In genomic region chr11:5902390-5902789, GRCm38 (mm10) we compare ENCODE assay signal across 9 mouse cellular contexts. TPM values are rescaled to one million over a fixed set of nuclear protein-coding genes. Genes with fewer than 3 reads are reported as not detected.
DNase-seq lines count a peak whose midpoint lies in the region; ATAC-seq and TF ChIP-seq lines count a peak whose summit lies in the region.
"Had no signal": no experiment of that assay in that cellular context is flagged by ENCODE, and none has a peak within 500 bp of the region (broad histone marks: within the 10 kb centered on the region; RNA-seq: fewer than 3 reads in every experiment).

No protein-coding gene starts in this region.

- peak overlapping the region; percentile 67 for H3K4me2 ChIP-seq in heart, embryonic 14.5 days (ENCODE audit: low read length)
- H3K4me2 ChIP-seq in hindbrain, embryonic 11.5 days (replicated peaks; ENCODE audit: low read depth, low read length): peak overlapping the region; percentile 61
- peak overlapping the region; percentile 73 for H3K4me2 ChIP-seq in midbrain, embryonic 11.5 days

- peak overlapping the region in 1 of 2 experiments; percentile 38; a peak in 2 of 4 replicates for H3K4me3 ChIP-seq in heart, embryonic 14.5 days (ENCODE audit: control insufficient read depth in 1 of 2, insufficient read depth in 1 of 2, low read depth in 1 of 2, low read length in 2 of 2)
- H3K4me3 ChIP-seq in bone marrow macrophage, adult 2 months (ENCODE audit: insufficient read depth, low read length): peak overlapping the region; percentile 37; the same call in 1 of the 2 replicates
- peak overlapping the region; percentile 34 for H3K4me3 ChIP-seq in hindbrain, embryonic 11.5 days (ENCODE audit: low read depth, low read length)
- peak overlapping the region; percentile 34 for H3K4me3 ChIP-seq in midbrain, embryonic 11.5 days (ENCODE audit: low read depth, low read length)

- peak overlapping the region; percentile 73 for H3K9ac ChIP-seq in heart, embryonic 14.5 days (ENCODE audit: low read length)
- peak overlapping the region; percentile 67 for H3K9ac ChIP-seq in hindbrain, embryonic 11.5 days (ENCODE audit: low read depth, low read length)
- H3K9ac ChIP-seq in midbrain, embryonic 11.5 days (ENCODE audit: low read length): peak overlapping the region; percentile 68

- no peak for TF ChIP-seq CTCF in bone marrow macrophage, adult 2 months (IDR thresholded peaks at IDR 0.05; ENCODE audit: low read depth, low read length)

- 0 out of 4 replicates have a peak overlapping the region, but pooled peaks of 1 of the 2 experiments have one; percentile 28 for H3K27ac ChIP-seq in heart, embryonic 14.5 days (replicated peaks in 1 of 2; ENCODE audit: control insufficient read depth in 1 of 2, insufficient read depth in 1 of 2, low read depth in 2 of 2, low read length in 2 of 2)
- H3K27ac ChIP-seq in bone marrow macrophage, adult 2 months (ENCODE audit: insufficient read depth, low read depth, low read length): no peak overlapping the region
- peak overlapping the region; percentile 74 for H3K27ac ChIP-seq in hindbrain, embryonic 11.5 days (ENCODE audit: low read depth, low read length)
- H3K27ac ChIP-seq in midbrain, embryonic 11.5 days (ENCODE audit: low read depth, low read length): no peak overlapping the region; the same call in 1 of the 2 replicates

- H3K36me3 ChIP-seq in heart, embryonic 14.5 days (ENCODE audit: control insufficient read depth, insufficient read depth, low read length): no peaks in the 10 kb centered on the region
- no peaks in the 10 kb centered on the region for H3K36me3 ChIP-seq in hindbrain, embryonic 11.5 days (ENCODE audit: control insufficient read depth, insufficient read depth, low read length)
- no peaks in the 10 kb centered on the region for H3K36me3 ChIP-seq in midbrain, embryonic 11.5 days (ENCODE audit: control insufficient read depth, insufficient read depth, low read length)

- no peak for DNase-seq in heart, postnatal 14 days
- peak; percentile 65 for DNase-seq in hindbrain, embryonic 11.5 days (ENCODE audit: low spot score)
- no peak for DNase-seq in midbrain, embryonic 11.5 days (ENCODE audit: low spot score, missing footprints)
- no peak for DNase-seq in cerebellum, postnatal 36 days
- DNase-seq in layer of hippocampus, adult 9-10 months (ENCODE audit: low spot score): no peak
- DNase-seq in layer of hippocampus, postnatal 14 days (ENCODE audit: low spot score in 2 of 2): no peak

- no peak for ATAC-seq in heart, embryonic 14.5 days (ENCODE audit: insufficient number of reproducible peaks, insufficient read depth, low FRiP score, low read depth)
- ATAC-seq in hindbrain, embryonic 11.5 days (ENCODE audit: low FRiP score): peak; percentile 55
- ATAC-seq in midbrain, embryonic 11.5 days (ENCODE audit: low FRiP score): peak; percentile 47

- whole genome bisulfite sequencing in heart, embryonic 14.5 days: 23% methylated on average over 6 of the region's 6 CpGs
- WGBS in hindbrain, embryonic 11.5 days: 4% methylated on average over 6 of the region's 6 CpGs
- WGBS in midbrain, embryonic 11.5 days: 2% methylated on average over 6 of the region's 6 CpGs

- H3K27me3 ChIP-seq in heart, embryonic 14.5 days (ENCODE audit: control insufficient read depth, insufficient read depth, low read length): peaks cover 10% of the 10 kb centered on the region; the same call in 1 of the 2 replicates
- H3K27me3 ChIP-seq in hindbrain, embryonic 11.5 days (ENCODE audit: control insufficient read depth, insufficient read depth, low read length): no peaks in the 10 kb centered on the region
- no peaks in the 10 kb centered on the region for H3K27me3 ChIP-seq in midbrain, embryonic 11.5 days (ENCODE audit: control insufficient read depth, insufficient read depth, low read length)

- H3K9me3 ChIP-seq in heart, embryonic 14.5 days (ENCODE audit: control insufficient read depth, low read length): no peaks in the 10 kb centered on the region
- H3K9me3 ChIP-seq in hindbrain, embryonic 11.5 days (ENCODE audit: control insufficient read depth, low read length): no peaks in the 10 kb centered on the region
- no peaks in the 10 kb centered on the region for H3K9me3 ChIP-seq in midbrain, embryonic 11.5 days (ENCODE audit: control insufficient read depth, low read length)

- intact Hi-C loops in heart, postnatal 14 days (cut with DNase I): no loop called here

- H3K4me1 ChIP-seq in heart, embryonic 14.5 days (ENCODE audit: control insufficient read depth in 2 of 2, insufficient read depth in 2 of 2, low read length in 2 of 2): peaks cover 26 to 27% of the 10 kb centered on the region in 2 experiments
- no peaks in the 10 kb centered on the region for H3K4me1 ChIP-seq in bone marrow macrophage, adult 2 months (ENCODE audit: control insufficient read depth, insufficient read depth, low read length)
- H3K4me1 ChIP-seq in hindbrain, embryonic 11.5 days (replicated peaks; ENCODE audit: control insufficient read depth, insufficient read depth, low read length): peaks cover 8% of the 10 kb centered on the region
- peaks cover 21% of the 10 kb centered on the region for H3K4me1 ChIP-seq in midbrain, embryonic 11.5 days (ENCODE audit: control insufficient read depth, insufficient read depth, low read length)

- no peak for TF ChIP-seq POLR2A in bone marrow macrophage, adult 2 months (IDR thresholded peaks at IDR 0.05; ENCODE audit: borderline replicate concordance, low read depth, low read length)

RNA-seq across cellular contexts. Expression of gene Myl7, which starts 3.8 kb away (rescaled TPM):
- 5,314 and 7,420 TPM in 2 replicates for polyA plus RNA-seq in heart, embryonic 14.5 days (2014; fragmentation: Nextera tagmentation; extraction: Ambion mirVana)
- total RNA-seq in heart, postnatal 14 days (2021): 100 to 1,000 TPM; 304 to 849 TPM
- polyA plus RNA-seq in bone marrow macrophage, adult 2 months (2012; ENCODE audit: insufficient read depth, insufficient read length, missing spikeins): not detected in 2 replicates
- polyA plus RNA-seq in hindbrain, embryonic 11.5 days (2014; fragmentation: Nextera tagmentation; extraction: Ambion mirVana): 0.31 and 2.4 TPM in 2 replicates
- polyA plus RNA-seq in midbrain, embryonic 11.5 days (2014; fragmentation: Nextera tagmentation; extraction: Ambion mirVana): 0.59 and 0.92 TPM in 2 replicates
- total RNA-seq in layer of hippocampus, postnatal 14 days (2021): not detected
- total RNA-seq: adrenal gland, adult 2 months had no signal

RNA-seq across cellular contexts. Expression of gene Pold2, which starts 24.3 kb away (rescaled TPM):
- polyA plus RNA-seq in heart, embryonic 14.5 days (2014; fragmentation: Nextera tagmentation; extraction: Ambion mirVana): 77.0 and 86.2 TPM in 2 replicates
- 10 to 100 TPM; 31.0 to 33.0 TPM for total RNA-seq in heart, postnatal 14 days (2021)
- 13.5 and 13.8 TPM in 2 replicates for polyA plus RNA-seq in bone marrow macrophage, adult 2 months (2012; ENCODE audit: insufficient read depth, insufficient read length, missing spikeins)
- 78.4 and 86.3 TPM in 2 replicates for polyA plus RNA-seq in hindbrain, embryonic 11.5 days (2014; fragmentation: Nextera tagmentation; extraction: Ambion mirVana)
- polyA plus RNA-seq in midbrain, embryonic 11.5 days (2014; fragmentation: Nextera tagmentation; extraction: Ambion mirVana): 83.8 and 97.4 TPM in 2 replicates
- total RNA-seq in layer of hippocampus, postnatal 14 days (2021): 10 to 100 TPM; 24.8 to 26.7 TPM

RNA-seq across cellular contexts. Expression of gene Aebp1, which starts 40.6 kb away (rescaled TPM):
- 25.0 and 32.8 TPM in 2 replicates for polyA plus RNA-seq in heart, embryonic 14.5 days (2014; fragmentation: Nextera tagmentation; extraction: Ambion mirVana)
- 10 to 100 TPM; 27.1 to 32.5 TPM for total RNA-seq in heart, postnatal 14 days (2021)
- 2.8 and 4.8 TPM in 2 replicates for polyA plus RNA-seq in bone marrow macrophage, adult 2 months (2012; ENCODE audit: insufficient read depth, insufficient read length, missing spikeins)
- polyA plus RNA-seq in hindbrain, embryonic 11.5 days (2014; fragmentation: Nextera tagmentation; extraction: Ambion mirVana): 19.0 and 20.4 TPM in 2 replicates
- polyA plus RNA-seq in midbrain, embryonic 11.5 days (2014; fragmentation: Nextera tagmentation; extraction: Ambion mirVana): 15.0 and 15.8 TPM in 2 replicates
- 10 to 100 TPM in 1 of 2 experiments, 1 to 10 TPM in 1; 5.1 to 14.0 TPM for total RNA-seq in layer of hippocampus, postnatal 14 days (2021)

RNA-seq across cellular contexts. Expression of gene Gck, which starts 47.5 kb away (rescaled TPM):
- 0.39 and 0.65 TPM in 2 replicates for polyA plus RNA-seq in heart, embryonic 14.5 days (2014; fragmentation: Nextera tagmentation; extraction: Ambion mirVana)
- 1 to 10 TPM; 4.6 to 6.6 TPM for total RNA-seq in heart, postnatal 14 days (2021)
- polyA plus RNA-seq in bone marrow macrophage, adult 2 months (2012; ENCODE audit: insufficient read depth, insufficient read length, missing spikeins): not detected in 2 replicates
- polyA plus RNA-seq in hindbrain, embryonic 11.5 days (2014; fragmentation: Nextera tagmentation; extraction: Ambion mirVana): 2.9 and 3.0 TPM in 2 replicates
- polyA plus RNA-seq in midbrain, embryonic 11.5 days (2014; fragmentation: Nextera tagmentation; extraction: Ambion mirVana): 1.5 and 1.8 TPM in 2 replicates
- 1 to 10 TPM; 1.3 to 1.9 TPM for total RNA-seq in layer of hippocampus, postnatal 14 days (2021)

RNA-seq across cellular contexts. Expression of gene Ykt6, which starts 53.1 kb away (rescaled TPM):
- 17.8 and 19.1 TPM in 2 replicates for polyA plus RNA-seq in heart, embryonic 14.5 days (2014; fragmentation: Nextera tagmentation; extraction: Ambion mirVana)
- total RNA-seq in heart, postnatal 14 days (2021): 10 to 100 TPM; 72.2 to 75.4 TPM
- polyA plus RNA-seq in bone marrow macrophage, adult 2 months (2012; ENCODE audit: insufficient read depth, insufficient read length, missing spikeins): 48.1 and 50.0 TPM in 2 replicates
- polyA plus RNA-seq in hindbrain, embryonic 11.5 days (2014; fragmentation: Nextera tagmentation; extraction: Ambion mirVana): 30.2 and 31.9 TPM in 2 replicates
- polyA plus RNA-seq in midbrain, embryonic 11.5 days (2014; fragmentation: Nextera tagmentation; extraction: Ambion mirVana): 27.2 and 29.4 TPM in 2 replicates
- total RNA-seq in layer of hippocampus, postnatal 14 days (2021): 10 to 100 TPM; 84.7 to 85.3 TPM

Comparison
In these comparisons a context has a peak if more than half of its experiments do, and no peak if none do; other contexts are left out.
1. RNA of gene Myl7, which starts 3.8 kb away (polyA plus RNA-seq): 5,314 to 7,420 TPM in heart, embryonic 14.5 days; 0.59 to 0.92 TPM in midbrain, embryonic 11.5 days, 0.31 to 2.4 TPM in hindbrain, embryonic 11.5 days and not detected in bone marrow macrophage, adult 2 months; every median in the first group is over 1,000 times any median in the second.
2. Peak in every context shown above with its lines, with median percentiles within 50 percentile points of each other: H3K4me2 ChIP-seq and H3K9ac ChIP-seq.